Mouse (Mus musculus): ENCODE data around the gene Plcl2.
"Not testable (repeated sequence)": the region's sequence is repeated elsewhere in the genome, so short reads cannot be mapped to it uniquely, and the experiment has no call there.

Gene Plcl2

DNA sequence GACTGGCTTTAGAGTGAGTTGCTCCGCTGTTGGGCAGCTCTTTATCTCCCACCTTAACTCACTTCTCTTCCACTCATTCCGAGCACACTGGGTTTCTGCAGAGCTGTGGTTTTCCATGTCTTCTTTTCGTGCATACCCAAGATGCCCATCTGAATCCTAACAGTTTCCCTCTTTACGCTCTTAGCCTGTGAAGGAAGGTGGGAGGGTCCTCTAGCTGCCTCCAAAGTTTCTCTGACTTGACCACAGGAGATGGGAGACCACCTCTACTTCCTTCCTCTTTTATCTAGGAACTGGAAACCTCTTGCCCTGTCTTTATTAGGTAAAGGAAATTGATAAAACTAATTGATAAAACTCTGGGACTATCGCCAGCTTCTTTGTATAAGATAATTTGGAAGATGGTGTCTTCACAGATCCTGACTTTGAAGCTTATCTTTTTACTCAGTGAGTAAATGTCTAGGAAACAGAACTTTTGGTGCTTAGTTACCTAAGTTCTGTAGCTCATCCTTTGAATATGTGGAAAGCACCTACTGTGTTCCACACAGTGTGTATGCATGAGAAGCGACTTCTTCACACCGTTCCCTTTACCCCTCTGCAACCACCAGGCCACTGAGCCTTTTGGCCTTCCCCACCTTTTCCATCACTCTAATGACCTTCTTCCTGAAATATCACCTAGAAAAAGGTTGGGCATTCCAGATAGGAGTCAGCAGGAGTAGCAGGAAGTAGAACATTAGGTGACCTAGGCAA, 111.8 kb downstream of the Plcl2 start:
- in situ Hi-C loops (cut with MboI, MseI) = no loop called here

DNA sequence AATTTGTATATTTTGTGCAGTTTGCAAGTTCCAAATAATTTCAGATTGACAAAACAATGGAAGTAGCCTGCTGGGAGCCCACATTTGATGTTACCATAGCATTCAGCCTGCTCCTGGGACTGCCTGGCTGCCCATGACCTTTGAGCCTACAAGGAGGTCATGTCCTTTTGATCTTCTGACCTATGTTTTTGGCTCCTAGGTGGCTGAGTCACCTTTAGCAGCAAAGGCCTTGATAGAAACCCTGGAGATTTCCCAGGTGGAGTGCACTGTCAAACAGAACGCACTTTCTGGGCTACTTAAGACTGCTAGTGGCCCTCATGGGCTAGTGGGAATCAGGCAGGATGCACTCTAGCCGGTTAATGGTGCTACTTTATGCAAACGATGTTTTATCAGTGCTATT, 112.8 kb downstream of the Plcl2 start:
- in situ Hi-C loops (cut with MboI, MseI) = no loop called here

DNA sequence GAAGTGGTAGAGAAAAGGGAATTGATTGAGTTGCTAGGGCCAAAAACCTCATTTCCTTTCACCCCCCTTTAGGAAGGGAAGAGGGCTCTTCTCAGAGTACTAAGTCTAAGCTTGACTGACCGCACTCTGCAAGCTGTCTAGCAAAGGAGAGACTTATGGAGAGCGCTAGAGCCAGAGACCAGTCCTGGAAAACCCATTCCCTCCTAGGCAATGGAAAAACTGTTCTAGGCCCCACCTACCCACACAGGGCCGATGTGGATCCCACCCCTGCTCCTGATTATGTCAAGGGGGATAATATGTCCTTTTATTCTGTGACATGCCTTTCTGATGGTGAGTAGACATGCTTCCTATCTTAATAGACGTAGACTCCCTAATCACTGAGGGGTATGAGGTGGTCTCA, 116.4 kb downstream of the Plcl2 start:
- in situ Hi-C loops (cut with MboI, MseI) = no loop called here

DNA sequence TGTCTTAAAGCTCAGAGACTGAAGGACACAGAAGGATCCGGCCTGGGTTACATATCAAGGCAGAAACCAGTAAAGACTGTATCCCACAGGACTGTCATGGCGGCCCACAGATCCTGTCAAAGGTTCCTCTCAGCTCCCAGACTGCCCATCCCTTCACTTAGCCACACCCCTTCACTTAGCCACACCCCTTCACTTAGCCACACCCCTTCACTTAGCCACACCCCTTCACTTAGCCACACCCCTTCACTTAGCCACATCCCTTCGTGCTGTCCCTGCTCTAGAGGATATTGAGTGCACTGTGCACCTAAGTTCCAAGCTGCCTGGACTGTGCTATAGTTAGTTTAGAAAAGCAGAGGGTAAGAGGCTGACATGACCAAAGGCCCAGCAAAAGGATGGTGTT, 118.5 kb downstream of the Plcl2 start:
- in situ Hi-C loops (cut with MboI, MseI) = no loop called here

DNA sequence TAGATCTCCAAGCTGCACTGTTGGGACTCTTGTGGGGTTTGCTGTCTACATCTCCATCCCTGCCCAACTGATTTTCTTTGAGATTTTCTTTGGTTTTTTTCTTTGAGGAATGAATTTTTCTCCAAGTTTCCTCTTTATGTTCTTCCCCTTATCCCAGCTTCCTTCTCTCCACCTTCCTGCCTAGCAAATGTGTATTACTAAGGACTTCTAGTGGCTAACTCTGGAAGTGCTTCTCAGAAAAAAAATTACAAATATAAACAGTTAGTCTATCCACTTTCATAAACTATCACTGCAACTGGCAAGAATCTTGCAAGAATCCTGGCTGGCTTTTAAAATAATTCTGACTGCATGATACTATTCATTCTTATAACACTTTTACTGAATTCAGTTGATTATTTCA, 119.5 kb downstream of the Plcl2 start:
- in situ Hi-C loops (cut with MboI, MseI) = no loop called here

DNA sequence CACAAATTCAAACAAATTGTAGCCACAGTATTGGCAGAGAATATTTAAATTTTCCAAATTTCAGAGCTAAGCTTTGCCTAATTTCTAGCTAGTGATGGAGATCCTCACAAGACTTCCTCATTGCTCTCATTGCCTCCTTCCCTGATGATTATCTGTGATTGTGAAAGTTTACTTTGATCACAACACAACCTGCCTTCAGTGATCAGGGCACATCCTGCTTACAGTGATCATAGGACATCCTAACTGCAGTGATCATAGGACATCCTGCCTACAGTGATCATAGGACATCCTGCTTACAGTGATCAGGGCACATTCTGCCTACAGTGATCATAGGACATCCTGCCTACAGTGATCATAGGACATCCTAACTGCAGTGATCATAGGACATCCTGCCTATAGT, 121.8 kb downstream of the Plcl2 start:
- in situ Hi-C loops (cut with MboI, MseI) = not testable (repeated sequence)

DNA sequence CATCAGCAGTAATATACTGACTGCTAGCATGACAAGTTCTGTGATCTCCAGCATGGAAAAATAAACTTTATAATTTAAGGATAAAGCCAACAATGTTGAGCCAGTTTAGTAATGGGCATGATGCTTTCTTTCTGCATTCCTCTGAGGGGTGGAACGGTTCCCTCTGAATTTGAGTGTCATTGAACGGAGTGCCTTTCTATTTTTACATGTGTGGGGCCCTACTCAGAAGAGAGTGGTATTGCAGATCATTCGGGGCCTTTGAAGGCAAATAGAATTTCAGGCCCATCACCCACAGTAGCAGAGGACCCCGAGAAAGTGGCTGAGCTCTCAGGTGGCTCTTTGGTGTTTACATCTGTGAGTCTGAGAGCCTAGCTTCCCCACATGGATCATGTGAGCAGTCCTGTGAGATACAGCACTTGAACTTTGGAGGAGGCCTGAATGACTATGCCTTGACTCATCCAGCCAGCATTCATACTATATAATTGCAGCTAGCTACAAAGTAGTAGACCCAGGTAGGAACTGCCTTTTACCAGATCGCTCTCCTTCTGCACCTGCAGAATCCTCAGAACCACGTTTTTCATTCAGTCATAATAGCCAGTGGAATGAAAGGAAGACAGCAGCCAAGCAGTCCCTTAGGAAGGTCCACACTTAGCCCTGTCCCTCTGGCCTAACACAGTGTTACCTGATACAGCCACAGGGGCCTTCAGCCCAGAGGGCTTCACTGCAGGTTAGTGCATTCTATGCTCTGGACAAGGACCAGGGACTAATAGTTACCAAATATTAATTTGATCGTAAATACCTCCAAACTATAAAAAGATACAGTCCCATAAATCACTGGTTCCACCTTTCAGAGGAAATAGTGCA, 125.0 kb downstream of the Plcl2 start:
- in situ Hi-C loops (cut with MboI, MseI) = no loop called here

DNA sequence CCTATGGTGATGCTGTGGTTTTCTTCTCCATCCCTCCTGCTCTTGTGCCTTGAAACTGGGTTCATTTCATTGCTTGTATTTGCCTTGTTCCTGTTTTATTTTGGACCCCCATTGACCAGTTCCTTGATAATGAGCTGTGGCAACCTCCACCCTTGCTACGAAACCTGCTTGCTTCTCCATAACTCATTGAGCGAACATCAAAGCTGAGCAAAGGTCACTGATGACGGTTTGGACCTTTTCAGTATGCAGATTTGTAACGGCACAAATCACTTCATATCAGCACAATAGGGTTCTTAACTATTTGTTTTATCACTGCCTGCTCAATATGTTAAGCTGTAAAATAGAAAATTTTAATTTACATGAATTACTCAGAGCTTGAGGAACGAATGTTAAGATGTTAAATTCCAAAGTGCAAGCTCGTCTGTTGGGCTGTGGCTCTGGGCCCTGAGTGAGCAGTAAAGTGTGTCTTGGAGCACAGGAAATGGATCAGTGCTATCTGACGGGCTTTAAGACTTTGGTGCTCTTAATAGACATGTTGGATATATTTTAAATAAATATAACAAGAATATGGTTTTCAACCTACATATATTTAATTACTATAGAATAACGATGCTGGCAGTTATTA, 126.9 kb downstream of the Plcl2 start:
- in situ Hi-C loops (cut with MboI, MseI) = no loop called here

DNA sequence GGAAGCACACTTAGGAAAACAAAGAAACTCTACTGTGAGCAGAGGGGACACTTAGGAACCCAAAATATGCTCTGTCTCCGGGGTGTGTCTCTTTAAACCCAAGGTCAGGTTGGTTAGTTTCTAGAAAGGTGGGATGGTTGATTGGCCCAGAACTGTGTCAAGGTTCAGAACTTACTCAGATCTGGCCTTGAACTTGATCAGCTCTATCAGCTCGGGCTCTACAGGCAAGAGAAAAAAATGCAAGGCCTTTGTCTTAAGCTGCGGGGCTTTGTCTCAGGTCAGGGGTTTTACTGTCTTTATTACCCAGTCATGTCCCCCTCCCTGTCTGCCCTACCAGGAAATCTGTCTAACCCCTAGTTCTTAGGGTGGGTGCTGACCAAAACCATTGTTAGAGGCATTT, 129.6 kb downstream of the Plcl2 start:
- in situ Hi-C loops (cut with MboI, MseI) = no loop called here

DNA sequence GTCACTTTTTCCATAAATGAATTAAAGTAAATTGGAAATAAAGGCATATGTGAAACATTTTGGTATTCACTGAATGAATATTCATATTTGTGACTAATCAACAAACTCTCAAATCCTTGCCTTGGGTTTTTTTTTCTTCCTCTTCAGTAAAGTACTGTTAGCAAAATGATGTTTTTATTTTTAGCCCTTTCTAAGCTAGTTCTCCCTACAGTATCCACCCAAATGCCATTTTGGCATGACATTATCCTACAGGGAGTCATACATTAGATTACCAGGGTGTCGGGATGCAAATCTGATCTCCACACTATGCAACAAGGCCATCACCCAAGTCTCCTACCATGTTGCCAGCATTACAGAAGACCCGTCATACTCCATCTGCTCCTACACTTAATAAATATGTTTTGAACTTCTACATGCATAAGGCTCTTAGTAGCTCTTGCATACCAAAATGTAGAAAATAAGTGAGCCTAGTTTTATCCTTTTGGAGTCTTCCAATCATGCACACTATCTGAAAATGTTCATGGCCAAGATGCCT, 131.9 kb downstream of the Plcl2 start:
- in situ Hi-C loops (cut with MboI, MseI) = no loop called here

DNA sequence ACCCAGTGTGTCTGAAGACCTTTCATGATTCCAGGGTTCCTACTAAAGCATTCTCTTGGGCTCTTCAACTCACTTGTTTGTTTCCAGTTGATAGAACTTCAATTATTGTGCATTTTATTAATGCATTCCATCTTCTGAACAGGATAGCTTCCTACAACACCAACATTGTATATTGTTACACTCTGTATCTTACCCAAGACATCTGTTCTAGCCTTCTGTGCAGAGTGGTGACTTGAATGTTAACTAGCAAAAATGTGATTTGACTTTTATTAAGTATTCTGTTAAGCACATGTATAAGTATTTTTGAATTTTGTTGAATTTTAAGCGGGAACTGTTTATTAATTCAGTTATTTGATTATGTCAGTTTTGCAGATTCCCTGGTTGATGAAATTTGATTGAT, 132.7 kb downstream of the Plcl2 start:
- in situ Hi-C loops (cut with MboI, MseI) = no loop called here

DNA sequence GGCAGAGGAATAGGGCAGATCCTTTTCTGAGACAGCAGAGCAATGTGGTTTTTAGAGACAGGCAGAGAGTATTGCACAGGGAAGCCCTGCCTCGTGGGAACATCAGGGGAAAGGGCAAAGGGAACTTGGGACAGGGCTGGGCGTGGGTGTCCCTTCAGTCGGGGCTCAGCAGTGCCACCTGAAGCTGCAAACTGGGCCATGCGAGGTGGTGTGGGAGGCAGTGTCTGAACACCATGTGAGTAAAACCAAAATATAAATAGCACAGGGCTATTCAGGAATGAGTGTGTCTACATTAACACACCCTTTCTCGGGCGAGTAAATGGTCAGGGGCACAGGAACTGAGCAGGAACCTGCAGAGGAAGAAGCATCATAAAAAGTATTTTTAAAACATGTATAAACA, 134.2 kb downstream of the Plcl2 start:
- in situ Hi-C loops (cut with MboI, MseI) = no loop called here

DNA sequence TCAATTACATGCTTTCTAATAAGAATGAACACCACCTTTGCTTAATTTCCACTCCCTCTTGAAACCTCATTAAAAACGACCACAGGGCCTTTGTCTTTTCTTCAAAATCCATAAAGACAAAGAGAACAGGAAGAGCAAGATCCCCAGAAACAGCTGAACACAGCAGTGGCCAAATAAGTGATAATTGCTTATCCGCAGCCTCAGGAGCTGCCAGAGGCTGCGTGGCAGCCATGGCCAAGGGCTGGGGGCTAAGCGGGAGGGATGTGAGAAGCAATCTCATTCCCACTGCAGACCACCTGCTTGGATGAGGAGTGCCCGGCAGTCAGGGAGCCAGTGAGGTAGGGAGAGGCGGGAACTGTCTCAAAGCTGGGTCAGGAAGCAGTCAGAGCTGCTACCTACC, 134.8 kb downstream of the Plcl2 start:
- in situ Hi-C loops (cut with MboI, MseI) = no loop called here

DNA sequence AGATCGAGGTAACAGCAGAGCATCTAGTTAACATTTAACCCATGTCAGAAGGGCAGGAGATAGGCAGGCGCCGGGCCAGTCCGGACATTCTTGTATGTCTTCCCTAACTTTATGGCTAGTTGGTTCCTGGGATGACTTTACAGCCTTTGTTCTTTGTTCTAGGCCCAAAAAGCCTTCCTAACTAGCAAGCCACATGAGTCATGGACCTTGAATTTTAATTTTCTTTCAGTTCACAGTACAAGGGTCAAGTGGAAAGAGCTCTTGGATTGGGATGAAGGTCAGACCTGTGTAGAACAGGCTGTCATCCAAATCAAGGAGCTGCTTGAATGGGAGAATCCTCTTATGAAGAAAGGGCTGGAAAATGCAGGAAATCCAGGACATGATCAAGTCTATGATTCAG, 138.9 kb downstream of the Plcl2 start:
- in situ Hi-C loops (cut with MboI, MseI) = not testable (repeated sequence)

DNA sequence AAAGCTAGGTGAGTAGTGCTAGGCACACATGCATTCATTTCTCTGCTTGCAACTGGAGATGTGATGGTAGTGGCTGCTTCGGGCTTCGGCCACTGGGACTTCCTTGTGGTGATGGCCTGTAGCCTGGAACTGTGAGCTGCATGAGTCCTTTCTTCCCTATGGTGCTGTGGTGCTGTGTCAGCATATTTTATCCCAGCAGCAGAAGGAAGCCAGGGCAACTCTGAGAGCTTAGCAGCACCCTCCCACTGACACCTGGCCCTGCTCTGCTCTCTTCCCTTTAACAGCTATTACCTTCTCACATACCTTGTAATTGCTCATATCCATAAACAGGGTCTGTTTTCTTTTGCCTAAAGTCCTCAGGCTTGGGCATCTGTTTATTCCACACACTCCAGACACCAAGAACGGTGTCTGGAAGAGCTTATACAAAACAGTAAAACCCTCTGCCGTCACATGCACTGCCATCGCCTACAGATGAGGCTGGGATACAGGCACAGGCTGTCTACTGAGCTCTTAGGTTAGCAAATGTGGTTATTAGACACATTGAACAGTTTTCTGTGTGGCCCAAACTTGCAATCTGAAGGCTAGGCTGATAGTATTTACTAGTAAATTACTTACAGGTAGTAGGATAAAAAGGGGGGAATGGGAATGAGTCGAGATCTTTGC, 139.7 kb downstream of the Plcl2 start:
- in situ Hi-C loops (cut with MboI, MseI) = no loop called here

DNA sequence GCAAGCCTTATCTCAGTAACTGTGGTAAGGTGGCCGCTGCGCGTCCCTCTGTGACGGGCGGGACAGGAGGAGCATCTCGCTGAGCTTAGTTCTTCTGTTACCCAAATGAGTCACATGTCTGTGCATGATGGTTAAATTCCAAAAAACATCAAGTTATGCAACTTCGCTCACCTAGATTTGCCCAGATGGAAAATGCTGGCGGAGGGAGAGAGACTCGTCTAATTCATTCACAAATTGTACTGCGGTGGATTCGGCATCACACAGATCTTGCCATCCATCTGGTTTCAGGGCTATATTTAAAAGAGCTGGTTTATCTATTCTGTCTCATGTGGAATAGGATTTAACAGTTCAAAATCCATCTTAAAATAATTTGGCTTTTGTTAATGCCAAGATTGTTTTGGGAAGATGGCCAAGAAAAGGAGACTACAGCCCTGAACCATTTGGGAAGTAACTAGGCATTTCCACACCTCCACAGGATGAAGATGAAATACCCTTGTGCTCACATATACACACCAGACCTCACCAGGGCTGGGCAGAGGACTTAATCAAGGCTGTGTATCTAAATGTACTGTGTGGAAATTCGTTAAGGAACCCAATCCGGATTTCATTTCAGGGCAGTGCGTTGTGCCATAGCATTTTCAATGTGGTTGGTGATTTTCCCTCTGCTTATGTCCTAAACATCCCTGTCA, 141.5 kb downstream of the Plcl2 start:
- in situ Hi-C loops (cut with MboI, MseI) = no loop called here

DNA sequence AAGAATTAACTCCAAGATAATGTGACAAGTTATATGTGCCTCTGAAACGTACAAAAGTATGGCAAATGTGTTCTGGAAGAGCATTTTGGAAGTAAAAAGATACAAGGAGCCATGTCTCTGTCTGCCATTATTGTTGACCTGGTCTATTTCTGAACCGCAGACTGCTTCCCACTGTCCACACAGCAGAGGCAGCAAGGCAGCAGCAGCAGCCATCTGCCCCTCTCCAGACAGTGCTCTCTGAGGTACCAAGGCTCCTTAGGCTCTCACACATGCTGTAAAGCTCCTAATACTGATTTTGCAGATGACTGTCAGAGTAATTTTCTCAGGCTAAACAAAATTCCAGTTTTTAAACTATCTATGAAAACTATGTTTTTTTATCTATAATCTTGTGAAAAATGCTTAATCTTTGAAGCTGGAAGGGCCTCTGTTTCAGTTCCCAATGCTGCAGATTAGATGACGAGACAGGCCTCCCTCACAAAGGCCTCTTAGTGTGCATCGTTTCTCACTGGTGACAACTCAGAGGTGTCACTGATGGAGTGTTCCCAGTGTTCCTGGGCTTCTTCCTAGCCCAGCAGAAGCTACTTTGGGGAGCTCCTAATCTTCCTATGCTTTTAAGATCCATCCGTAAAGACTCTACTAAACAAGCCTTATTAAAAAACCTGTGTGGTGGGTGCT, 145.7 kb downstream of the Plcl2 start:
- in situ Hi-C loops (cut with MboI, MseI) = no loop called here

DNA sequence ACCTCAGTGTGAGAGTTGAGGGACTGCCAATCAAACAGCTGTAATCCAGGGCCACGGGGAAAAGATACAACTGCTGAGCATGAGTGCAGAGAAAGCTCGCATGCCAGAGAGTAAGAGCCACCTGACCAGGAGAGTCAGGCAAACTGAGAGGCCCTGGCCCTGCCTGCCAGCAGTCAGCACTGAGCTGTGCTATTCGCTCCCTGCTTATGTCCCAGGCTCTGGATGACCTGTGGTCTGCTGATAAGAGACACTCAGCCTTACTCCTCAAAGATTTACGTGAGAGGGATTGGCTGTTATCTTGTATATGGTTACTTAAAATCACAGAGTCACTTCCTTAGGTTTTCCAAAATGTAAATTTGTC, 146.2 kb downstream of the Plcl2 start:
- in situ Hi-C loops (cut with MboI, MseI) = no loop called here

DNA sequence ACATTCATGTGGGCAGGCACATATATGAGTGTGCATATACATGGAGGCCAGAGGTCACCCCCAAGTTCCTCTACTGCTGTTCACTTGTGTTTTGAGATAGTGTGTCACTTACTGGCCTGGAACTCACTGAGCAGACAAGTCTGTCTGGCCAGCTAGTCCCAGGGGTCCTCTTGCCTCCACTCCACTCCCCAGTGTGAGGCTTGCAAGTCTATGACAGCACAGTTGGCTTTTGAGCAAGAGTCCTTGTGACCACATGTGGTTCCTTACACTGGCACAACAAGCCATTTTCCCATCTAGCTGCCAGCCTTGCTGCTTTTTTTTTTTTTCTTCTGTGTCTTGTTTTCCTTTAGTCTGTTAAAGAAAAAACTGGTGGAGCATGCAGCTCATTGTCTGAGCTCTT, 148.1 kb downstream of the Plcl2 start:
- in situ Hi-C loops (cut with MboI, MseI) = no loop called here

DNA sequence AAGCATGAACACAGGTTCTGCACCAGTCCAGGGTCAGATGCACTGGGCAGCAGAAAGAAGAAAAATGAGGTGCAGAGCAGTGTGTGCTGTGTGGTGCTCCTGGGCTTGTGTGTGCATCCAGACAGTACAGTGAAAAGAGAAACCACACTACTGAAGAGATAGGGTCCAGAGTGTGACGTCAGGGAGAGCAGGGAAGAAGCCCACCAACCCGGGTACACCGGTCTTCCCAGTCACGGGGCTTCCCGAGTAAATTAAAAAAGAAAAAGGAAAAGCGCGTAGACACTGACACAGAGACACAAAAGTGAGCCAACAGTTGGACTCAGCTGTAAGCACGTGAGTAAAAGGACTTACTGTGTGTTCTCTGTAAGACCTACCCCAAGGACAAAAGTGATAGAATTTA, 149.7 kb downstream of the Plcl2 start:
- in situ Hi-C loops (cut with MboI, MseI) = no loop called here

DNA sequence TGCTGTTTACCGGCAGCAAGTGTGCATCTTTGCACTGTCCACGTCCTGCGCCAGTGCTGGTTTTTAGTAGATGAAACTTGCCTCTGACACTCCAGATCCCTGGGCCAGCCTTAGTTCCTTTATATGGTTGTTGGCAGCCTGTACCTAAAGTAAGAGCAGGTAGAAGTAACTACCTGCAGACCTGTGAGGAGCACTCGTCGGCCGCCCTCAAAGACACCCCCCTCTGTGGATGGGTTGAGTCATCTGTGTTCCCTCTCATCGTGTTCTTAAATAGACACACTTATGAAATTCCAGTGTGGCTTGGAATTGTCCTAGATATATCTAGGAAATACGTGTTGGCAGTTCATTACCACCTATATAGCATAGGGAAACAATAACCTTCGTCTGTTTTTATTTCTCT, 158.4 kb downstream of the Plcl2 start:
- in situ Hi-C loops (cut with MboI, MseI) = no loop called here

Measured in T-helper 1 cell (primary cell).